Mouse (Mus musculus) hindbrain, embryonic 16.5 days (tissue): ENCODE measurements around the gene Ucp1. TPM values are rescaled to one million over a fixed set of nuclear protein-coding genes. Genes with fewer than 3 reads are reported as not detected.

Experiments
- ATAC-seq: fragments of 200-750 bp; cut with Nextera tagmentation; 2 replicates; pipeline ENCODE4 v1.8.0; 2017; ENCODE audit warnings: moderate TSS enrichment, moderate library complexity
- H3K27ac ChIP-seq: fragments of 300-500 bp; sonication (generic); 2 replicates; pipeline ENCODE4 v1.5.1; 2014; ENCODE audit warnings: low read depth, mild to moderate bottlenecking, control low read depth, low read length, moderate library complexity
- H3K27me3 ChIP-seq: fragments of 300-500 bp; sonication (generic); replicated peaks from 2 replicates; pipeline ENCODE4 v1.6.1; 2014; ENCODE audit warnings: low read length; ENCODE audit not compliant: control insufficient read depth, insufficient read depth
- H3K36me3 ChIP-seq: fragments of 300-500 bp; sonication (generic); 2 replicates; pipeline ENCODE4 v1.6.1; 2014; ENCODE audit warnings: mild to moderate bottlenecking, low read length, moderate library complexity, mixed read lengths; ENCODE audit not compliant: control insufficient read depth, insufficient read depth
- H3K4me1 ChIP-seq: fragments of 300-500 bp; sonication (generic); 2 replicates; pipeline ENCODE4 v1.6.1; 2014; ENCODE audit warnings: low read depth, low read length; ENCODE audit not compliant: control insufficient read depth, insufficient read depth
- H3K4me2 ChIP-seq: fragments of 300-500 bp; sonication (generic); 2 replicates; pipeline ENCODE4 v1.6.1; 2014; ENCODE audit warnings: mild to moderate bottlenecking, low read length, control low read depth, moderate library complexity
- H3K4me3 ChIP-seq: fragments of 300-500 bp; sonication (generic); 2 replicates; pipeline ENCODE4 v1.5.1; 2014; ENCODE audit warnings: mild to moderate bottlenecking, low read length, control low read depth, moderate library complexity
- H3K9ac ChIP-seq: fragments of 300-500 bp; sonication (generic); 2 replicates; pipeline ENCODE4 v1.6.1; 2014; ENCODE audit warnings: low read depth, mild to moderate bottlenecking, control low read depth, low read length, moderate library complexity
- H3K9me3 ChIP-seq: fragments of 300-500 bp; sonication (generic); 2 replicates; pipeline ENCODE4 v1.6.1; 2014; ENCODE audit warnings: mild to moderate bottlenecking, low read length, moderate library complexity; ENCODE audit not compliant: control insufficient read depth
- WGBS: fragments of 180-500 bp; shearing (Covaris S2); extraction: QIAGEN DNeasy Blood & Tissue Kit; methylation state at CpG from one replicate; pipeline ENCODE4 v1.1.7; 2014; 5-methylcytosine and 5-hydroxymethylcytosine counted together
- polyA plus RNA-seq: library from polyadenylated mRNA; unstranded; fragments of >200 nt; fragmentation: Nextera tagmentation; extraction: Ambion mirVana; gene quantifications from 2 replicates; pipeline ENCODE4 v1.2.1, GENCODE M21; 2015

The Ucp1 gene
- 0.12 and 0.21 TPM in 2 replicates for polyA plus RNA-seq

DNA sequence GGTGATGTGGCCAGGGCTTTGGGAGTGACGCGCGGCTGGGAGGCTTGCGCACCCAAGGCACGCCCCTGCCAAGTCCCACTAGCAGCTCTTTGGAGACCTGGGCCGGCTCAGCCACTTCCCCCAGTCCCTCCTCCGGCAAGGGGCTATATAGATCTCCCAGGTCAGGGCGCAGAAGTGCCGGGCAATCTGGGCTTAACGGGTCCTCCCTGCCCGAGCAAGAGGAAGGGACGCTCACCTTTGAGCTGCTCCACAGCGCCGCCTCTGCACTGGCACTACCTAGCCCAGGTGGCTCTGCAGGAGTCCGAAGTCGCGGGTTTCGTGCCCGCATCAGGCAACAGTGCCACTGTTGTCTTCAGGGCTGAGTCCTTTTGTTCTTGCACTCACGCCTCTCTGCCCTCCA is at the start of gene Ucp1:
Gene Ucp1 (plus strand): TSS at position 177 of the 400 bp plus-strand sequence.
- peak within 1 kb of the TSS; percentile 30 for H3K4me3 ChIP-seq
- peaks cover 4% of the 10 kb centered on the region for H3K4me1 ChIP-seq
- H3K4me2 ChIP-seq = peak within 1 kb of the TSS; percentile 60
- H3K27ac ChIP-seq = no peak within 1 kb of the TSS
- peaks cover 6% of the 10 kb centered on the region for H3K27me3 ChIP-seq
- peak; percentile 52; the same call in 1 of the 2 replicates for ATAC-seq
- H3K36me3 ChIP-seq = no peaks in the 10 kb centered on the region
- no peaks in the 10 kb centered on the region for H3K9me3 ChIP-seq
- WGBS = 3% methylated on average over 20 of the region's 20 CpGs
- no peak within 1 kb of the TSS for H3K9ac ChIP-seq

DNA sequence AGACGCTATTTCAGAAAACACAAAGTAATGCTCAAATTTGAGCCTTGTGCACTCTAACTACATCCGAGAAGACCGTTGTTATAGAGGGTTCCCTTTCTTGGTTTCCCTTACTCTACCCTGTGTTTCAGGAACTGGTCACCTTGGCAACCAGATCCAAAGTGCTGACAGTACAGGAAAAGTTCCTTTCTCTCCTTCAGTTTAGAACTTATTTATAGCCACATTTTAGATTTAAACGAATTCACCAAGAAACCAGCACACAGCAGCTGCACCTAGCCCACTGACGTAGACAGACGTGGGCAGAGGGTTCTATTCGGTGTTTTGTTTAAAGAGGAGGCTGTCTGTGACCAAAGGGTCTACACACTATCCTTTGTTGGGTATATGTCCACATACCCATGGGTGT is 46.0 kb upstream of the Ucp1 start:
- Histone ChIP-seq H3K27me3 (no peaks in the 10 kb centered on the region), H3K9me3 (no peaks in the 10 kb centered on the region), H3K27ac (no peak overlapping the region), H3K36me3 (peaks cover 10% of the 10 kb centered on the region), H3K4me1 (no peaks in the 10 kb centered on the region), H3K4me2 (no peak overlapping the region), H3K4me3 (no peak overlapping the region), H3K9ac (no peak overlapping the region)
- no peak for ATAC-seq
- 92% methylated on average over 7 of the region's 7 CpGs for WGBS

DNA sequence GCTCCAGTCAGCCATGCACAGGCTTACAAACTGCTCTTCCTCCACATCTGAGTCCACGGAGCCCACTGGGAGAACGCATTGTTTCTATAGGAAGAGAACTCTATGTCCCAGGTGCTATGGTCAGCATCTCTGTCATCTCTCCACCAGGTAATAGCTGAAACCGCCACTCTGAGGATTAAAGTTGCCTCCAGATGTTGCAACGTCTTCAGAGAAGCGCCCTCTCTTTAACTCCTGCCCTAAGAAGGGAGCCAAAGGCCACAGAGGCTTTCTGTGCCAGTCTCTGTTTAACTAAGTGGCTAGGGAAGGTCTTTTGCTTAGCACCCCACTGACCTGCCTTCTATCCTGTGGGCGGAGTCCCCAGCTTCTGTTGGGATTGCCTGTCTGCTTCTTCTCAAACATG is 39.3 kb upstream of the Ucp1 start:
- Histone ChIP-seq H3K4me1 (no peaks in the 10 kb centered on the region), H3K27me3 (no peaks in the 10 kb centered on the region), H3K36me3 (peaks cover 36% of the 10 kb centered on the region), H3K4me3 (no peak overlapping the region), H3K9ac (no peak overlapping the region), H3K4me2 (no peak overlapping the region), H3K27ac (no peak overlapping the region), H3K9me3 (no peaks in the 10 kb centered on the region)
- ATAC-seq = no peak
- WGBS = 90% methylated on average over 6 of the region's 6 CpGs

DNA sequence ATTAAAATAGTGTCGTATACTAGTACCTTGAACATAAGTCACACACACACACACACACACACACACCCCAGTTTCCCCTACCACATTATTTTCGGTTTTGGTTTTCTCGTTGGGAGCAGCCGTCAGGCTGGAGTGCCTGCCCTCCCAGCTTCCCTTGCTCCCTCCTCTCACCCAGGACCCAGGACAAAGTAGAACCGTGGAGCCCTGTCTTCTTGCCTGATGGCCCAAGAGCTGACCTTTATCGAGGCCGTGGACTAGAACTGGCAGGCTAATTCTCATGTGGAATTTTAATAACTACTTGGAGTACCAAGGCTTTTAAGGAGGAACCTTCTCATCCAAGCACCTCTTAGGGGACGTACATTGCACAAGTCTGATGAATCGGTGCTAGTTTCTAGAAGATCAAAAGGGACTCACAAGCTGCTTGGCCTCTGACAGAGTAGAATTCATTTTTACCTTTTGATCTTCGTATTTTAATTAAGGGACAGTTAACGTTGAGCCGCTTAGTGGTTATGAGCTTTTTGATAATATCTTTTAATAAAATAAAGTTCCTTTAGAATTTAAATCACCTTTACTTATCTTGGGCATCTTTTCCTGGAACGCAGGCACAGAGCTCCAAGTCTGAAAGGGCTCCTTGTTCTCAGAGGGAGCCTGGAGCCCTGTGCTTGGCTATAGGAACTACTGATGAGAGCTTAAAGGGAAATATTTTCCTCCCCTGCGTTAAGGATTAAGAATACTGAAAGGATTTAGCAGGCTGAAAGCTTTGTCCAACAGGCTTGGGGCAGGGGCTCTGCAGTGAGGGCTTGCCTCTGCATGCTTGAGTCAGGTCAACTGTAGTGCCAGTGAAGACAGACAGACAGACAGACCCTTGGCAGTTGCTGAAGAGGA is 38.5 kb upstream of the Ucp1 start:
- no peak overlapping the region for H3K27ac ChIP-seq
- no peak overlapping the region for H3K9ac ChIP-seq
- ATAC-seq = no peak
- no peaks in the 10 kb centered on the region for H3K9me3 ChIP-seq
- no peak overlapping the region for H3K4me3 ChIP-seq
- no peaks in the 10 kb centered on the region for H3K27me3 ChIP-seq
- no peak overlapping the region for H3K4me2 ChIP-seq
- H3K4me1 ChIP-seq = no peaks in the 10 kb centered on the region
- H3K36me3 ChIP-seq = peaks cover 36% of the 10 kb centered on the region
- WGBS = 81% methylated on average over 14 of the region's 14 CpGs

DNA sequence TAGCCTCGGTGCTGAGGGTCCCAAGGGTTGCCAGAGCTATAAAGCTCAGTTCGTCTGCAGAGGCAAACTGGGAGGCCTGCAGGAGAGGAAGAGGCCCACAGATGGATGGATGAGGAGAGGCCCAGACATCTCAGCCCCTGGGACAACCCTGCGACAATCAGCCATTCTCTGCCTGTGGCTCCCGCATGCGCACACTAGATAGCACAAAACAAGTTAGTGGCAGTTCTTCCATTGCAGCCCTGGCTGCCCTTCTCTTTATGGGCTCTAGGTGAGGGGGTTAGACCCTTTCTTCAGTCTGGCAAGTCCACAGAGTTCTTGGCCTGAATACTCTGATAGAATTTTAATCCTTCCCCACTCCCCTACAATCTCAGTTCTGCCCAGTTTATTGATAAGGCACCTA is 37.4 kb upstream of the Ucp1 start:
- Histone ChIP-seq H3K27ac (peak overlapping the region; percentile 39; the same call in 1 of the 2 replicates), H3K9ac (no peak overlapping the region), H3K4me1 (no peaks in the 10 kb centered on the region), H3K36me3 (peaks cover 36% of the 10 kb centered on the region), H3K4me2 (no peak overlapping the region), H3K9me3 (no peaks in the 10 kb centered on the region), H3K27me3 (no peaks in the 10 kb centered on the region), H3K4me3 (no peak overlapping the region)
- WGBS = 84% methylated on average over 5 of the region's 5 CpGs
- ATAC-seq = no peak

DNA sequence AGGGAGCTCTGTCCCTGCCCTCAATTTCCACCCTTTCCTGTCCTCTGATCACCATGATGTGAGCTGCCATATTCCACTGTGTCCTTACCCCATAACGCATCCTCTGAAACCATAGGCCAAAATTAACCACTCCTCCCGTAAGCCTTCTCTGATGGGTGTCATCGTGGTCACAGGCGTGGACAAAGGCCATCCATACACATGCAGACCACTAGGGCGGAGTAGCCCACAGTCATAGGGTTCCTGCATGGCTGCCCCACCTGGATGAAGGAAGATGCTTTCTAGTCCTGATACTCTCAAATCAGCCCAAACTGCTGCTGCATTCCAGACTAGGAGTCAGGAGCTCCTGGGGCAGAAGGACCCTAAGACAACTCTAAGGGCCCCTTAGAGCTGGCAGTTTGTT is 32.5 kb upstream of the Ucp1 start:
- no peak for ATAC-seq
- Histone ChIP-seq H3K4me3 (no peak overlapping the region), H3K36me3 (peaks cover 28% of the 10 kb centered on the region), H3K4me2 (no peak overlapping the region), H3K4me1 (no peaks in the 10 kb centered on the region), H3K27ac (no peak overlapping the region), H3K9ac (no peak overlapping the region), H3K27me3 (no peaks in the 10 kb centered on the region), H3K9me3 (no peaks in the 10 kb centered on the region)
- 90% methylated on average over 5 of the region's 5 CpGs for WGBS

DNA sequence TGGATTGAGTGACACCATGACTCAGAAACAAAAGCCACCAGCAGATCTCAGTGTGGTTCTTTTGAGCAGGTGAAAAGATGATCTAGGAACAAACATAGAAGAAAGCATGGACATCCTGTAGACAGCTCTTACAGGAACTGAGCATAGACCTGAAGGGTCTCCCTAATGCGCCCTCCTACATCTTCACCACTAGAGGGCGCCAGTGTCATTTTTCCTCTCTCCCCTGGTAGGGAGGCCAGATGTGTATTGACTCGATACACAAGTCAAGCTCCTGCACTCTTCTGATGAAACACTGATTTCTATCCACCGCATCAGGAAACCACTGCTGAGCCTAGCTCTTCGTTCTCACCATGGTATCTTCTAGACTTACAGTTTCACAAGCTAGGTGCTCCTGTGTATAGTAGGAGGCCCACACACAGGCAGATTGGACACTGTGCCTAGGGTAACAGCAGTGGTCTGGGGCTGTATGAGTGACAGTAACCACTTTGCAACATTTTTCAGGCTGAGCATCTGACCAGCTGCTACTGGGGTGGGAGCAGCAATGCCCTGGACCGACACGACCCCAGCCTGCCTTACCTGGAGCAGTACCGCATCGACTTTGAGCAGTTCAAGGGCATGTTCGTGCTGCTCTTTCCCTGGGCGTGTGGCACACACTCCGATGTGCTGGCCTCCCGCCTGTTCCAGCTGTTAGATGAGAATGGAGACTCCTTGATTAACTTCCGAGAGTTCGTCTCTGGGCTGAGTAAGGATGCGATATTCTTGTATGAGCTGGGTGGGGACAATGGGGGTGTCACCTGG is 29.5 kb upstream of the Ucp1 start:
- no peaks in the 10 kb centered on the region for H3K9me3 ChIP-seq
- H3K4me1 ChIP-seq = no peaks in the 10 kb centered on the region
- H3K27me3 ChIP-seq = no peaks in the 10 kb centered on the region
- H3K9ac ChIP-seq = no peak overlapping the region
- no peak overlapping the region for H3K4me3 ChIP-seq
- peaks cover 18% of the 10 kb centered on the region for H3K36me3 ChIP-seq
- 72% methylated on average over 16 of the region's 16 CpGs for WGBS
- ATAC-seq = peak; percentile 87
- H3K4me2 ChIP-seq = no peak overlapping the region
- no peak overlapping the region for H3K27ac ChIP-seq

DNA sequence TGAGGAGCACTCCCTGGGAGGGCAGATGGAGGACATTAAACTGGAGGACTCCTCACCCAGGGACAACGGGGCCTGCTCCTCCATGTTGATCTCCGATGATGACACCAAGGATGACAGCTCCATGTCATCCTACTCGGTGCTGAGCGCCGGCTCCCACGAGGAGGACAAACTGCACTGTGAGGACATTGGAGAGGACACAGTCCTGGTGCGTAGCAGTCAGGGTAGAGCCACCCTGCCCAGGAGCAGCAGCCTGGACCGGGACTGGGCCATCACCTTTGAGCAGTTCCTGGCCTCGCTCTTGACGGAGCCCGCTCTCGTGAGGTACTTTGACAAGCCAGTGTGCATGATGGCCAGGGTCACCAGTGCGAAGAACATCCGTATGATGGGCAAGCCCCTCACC is 19.0 kb upstream of the Ucp1 start:
- no peak; the same call in 1 of the 2 replicates for ATAC-seq
- peaks cover 35% of the 10 kb centered on the region for H3K36me3 ChIP-seq
- no peak overlapping the region for H3K4me3 ChIP-seq
- no peaks in the 10 kb centered on the region for H3K9me3 ChIP-seq
- 96% methylated on average over 14 of the region's 14 CpGs for WGBS
- no peaks in the 10 kb centered on the region for H3K27me3 ChIP-seq
- no peak overlapping the region for H3K4me2 ChIP-seq
- H3K27ac ChIP-seq = no peak overlapping the region
- H3K9ac ChIP-seq = no peak overlapping the region
- no peaks in the 10 kb centered on the region for H3K4me1 ChIP-seq

DNA sequence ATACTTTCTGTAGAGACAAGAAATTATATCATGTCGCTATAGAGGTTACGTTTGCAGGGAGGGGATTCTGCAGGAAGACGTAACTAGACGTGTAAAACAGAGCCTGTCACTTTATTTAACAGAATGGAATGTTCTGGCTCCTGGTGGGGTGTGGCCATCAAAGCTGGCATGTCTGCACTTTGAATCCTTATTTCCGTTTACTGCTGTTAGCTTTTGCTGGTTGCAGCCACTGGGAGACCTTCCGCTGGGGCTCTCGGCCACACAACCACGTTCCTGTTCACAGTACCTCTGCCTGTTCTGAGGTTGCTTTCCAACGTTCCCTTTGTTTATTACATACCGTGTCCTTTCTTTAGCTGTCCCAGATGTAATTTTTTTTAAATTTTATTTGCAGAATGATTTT is 17.7 kb upstream of the Ucp1 start:
- WGBS = 82% methylated on average over 10 of the region's 10 CpGs
- no peaks in the 10 kb centered on the region for H3K27me3 ChIP-seq

More for the DNA sequence above, 17.7 kb upstream of the Ucp1 start:
- no peak overlapping the region for H3K4me3 ChIP-seq
- H3K36me3 ChIP-seq = peaks cover 24% of the 10 kb centered on the region
- H3K27ac ChIP-seq = no peak overlapping the region
- no peak for ATAC-seq
- no peak overlapping the region for H3K9ac ChIP-seq
- no peaks in the 10 kb centered on the region for H3K9me3 ChIP-seq
- no peak overlapping the region for H3K4me2 ChIP-seq
- no peaks in the 10 kb centered on the region for H3K4me1 ChIP-seq
